Mouse (Mus musculus) hindbrain, embryonic 14.5 days (tissue): Measurements from ENCODE around the gene Fcgr1. TPM values are rescaled to one million over a fixed set of nuclear protein-coding genes. Genes with fewer than 3 reads are reported as not detected.
"Not testable (repeated sequence)": the region's sequence is repeated elsewhere in the genome, so short reads cannot be mapped to it uniquely, and the experiment has no call there.

Experiments used
- ATAC-seq: fragments of 200-750 bp; cut with Nextera tagmentation; 2 replicates; pipeline ENCODE4 v1.8.0; 2017; ENCODE audit warnings: moderate number of reproducible peaks, mild to moderate bottlenecking, moderate TSS enrichment, moderate library complexity; ENCODE audit not compliant: low FRiP score
- DNase-seq: peaks from one replicate; pipeline ENCODE4 v3.0.0-alpha.2; 2015; ENCODE audit warnings: low spot score
- H3K27ac ChIP-seq: fragments of 300-500 bp; sonication (generic); 2 replicates; pipeline ENCODE4 v1.5.1; 2014; ENCODE audit warnings: mild to moderate bottlenecking, moderate library complexity
- H3K27me3 ChIP-seq: fragments of 300-500 bp; sonication (generic); 2 replicates; pipeline ENCODE4 v1.6.1; 2014; ENCODE audit warnings: mild to moderate bottlenecking, low read length, mixed read lengths; ENCODE audit not compliant: control insufficient read depth, insufficient read depth
- H3K36me3 ChIP-seq: fragments of 300-500 bp; sonication (generic); replicated peaks from 2 replicates; pipeline ENCODE4 v1.6.1; 2014; ENCODE audit not compliant: control insufficient read depth, insufficient read depth
- H3K4me1 ChIP-seq: fragments of 300-500 bp; sonication (generic); replicated peaks from 2 replicates; pipeline ENCODE4 v1.6.1; 2014; ENCODE audit warnings: antibody characterized with exemption, low read length, mixed read lengths; ENCODE audit not compliant: control insufficient read depth, insufficient read depth
- H3K4me2 ChIP-seq: fragments of 300-500 bp; sonication (generic); replicated peaks from 2 replicates; pipeline ENCODE4 v1.6.1; 2014; ENCODE audit warnings: mild to moderate bottlenecking, moderate library complexity
- H3K4me3 ChIP-seq: fragments of 300-500 bp; sonication (generic); replicated peaks from 2 replicates; pipeline ENCODE4 v1.5.1; 2014; ENCODE audit warnings: mild to moderate bottlenecking, low read length
- H3K9ac ChIP-seq: fragments of 300-500 bp; sonication (generic); 2 replicates; pipeline ENCODE4 v1.6.1; 2014
- H3K9me3 ChIP-seq: fragments of 300-500 bp; sonication (generic); 2 replicates; pipeline ENCODE4 v1.6.1; 2016; ENCODE audit warnings: low read length; ENCODE audit not compliant: control insufficient read depth
- WGBS: fragments of 180-500 bp; shearing (Covaris S2); extraction: QIAGEN DNeasy Blood & Tissue Kit; methylation state at CpG from one replicate; pipeline ENCODE4 v1.1.7; 2014; 5-methylcytosine and 5-hydroxymethylcytosine counted together
- polyA plus RNA-seq: library from polyadenylated mRNA; unstranded; fragments of >200 nt; fragmentation: Nextera tagmentation; extraction: Ambion mirVana; gene quantifications from 2 replicates; pipeline ENCODE4 v1.2.1, GENCODE M21; 2014

The Fcgr1 gene
- polyA plus RNA-seq, 1 experiment from 2014 or later, result 3.1 TPM

- H3K9me3 ChIP-seq, result no peaks in the 10 kb centered on the region
- no peak for ATAC-seq
- H3K4me2 ChIP-seq, result no peak overlapping the region
- no peak overlapping the region for H3K4me3 ChIP-seq
- H3K36me3 ChIP-seq, result no peaks in the 10 kb centered on the region
- DNase-seq, result no peak
- H3K4me1 ChIP-seq, result no peaks in the 10 kb centered on the region
- no peak overlapping the region for H3K27ac ChIP-seq
- 75% methylated on average over 3 of the region's 3 CpGs for WGBS
- no peak overlapping the region for H3K9ac ChIP-seq
- no peaks in the 10 kb centered on the region for H3K27me3 ChIP-seq
Measured at GRCm38 (mm10) chr3:96309441-96309840, 15.7 kb upstream of the Fcgr1 start.

- Histone ChIP-seq H3K36me3 (no peaks in the 10 kb centered on the region), H3K9ac (no peak overlapping the region), H3K4me1 (no peaks in the 10 kb centered on the region), H3K9me3 (no peaks in the 10 kb centered on the region), H3K27me3 (no peaks in the 10 kb centered on the region), H3K27ac (no peak overlapping the region), H3K4me2 (no peak overlapping the region), H3K4me3 (no peak overlapping the region)
- ATAC-seq (no peak), DNase-seq (no peak)
- WGBS, result 84% methylated on average over 9 of the region's 9 CpGs
Measured at GRCm38 (mm10) chr3:96306506-96306905, 12.7 kb upstream of the Fcgr1 start.

GRCm38 (mm10) chr3:96302076-96302475 lies 8.3 kb upstream of the Fcgr1 start:
- H3K4me3 ChIP-seq, result no peak overlapping the region
- no peak overlapping the region for H3K27ac ChIP-seq
- no peak for ATAC-seq
- WGBS, result 87% methylated on average over 5 of the region's 5 CpGs
- H3K4me1 ChIP-seq, result no peaks in the 10 kb centered on the region
- no peak for DNase-seq
- no peak overlapping the region for H3K4me2 ChIP-seq
- H3K27me3 ChIP-seq, result no peaks in the 10 kb centered on the region
- H3K9ac ChIP-seq, result no peak overlapping the region
- no peaks in the 10 kb centered on the region for H3K9me3 ChIP-seq
- H3K36me3 ChIP-seq, result no peaks in the 10 kb centered on the region

GRCm38 (mm10) chr3:96300706-96301529 lies 7.1 kb upstream of the Fcgr1 start:
- ATAC-seq, result no peak
- no peak overlapping the region for H3K4me2 ChIP-seq

GRCm38 (mm10) chr3:96299562-96299961 lies 5.8 kb upstream of the Fcgr1 start:
- no peak for ATAC-seq
- Histone ChIP-seq H3K27ac (no peak overlapping the region), H3K9ac (no peak overlapping the region), H3K27me3 (no peaks in the 10 kb centered on the region), H3K36me3 (no peaks in the 10 kb centered on the region), H3K4me2 (no peak overlapping the region), H3K9me3 (no peaks in the 10 kb centered on the region), H3K4me1 (no peaks in the 10 kb centered on the region), H3K4me3 (no peak overlapping the region)
- no peak for DNase-seq
- 98% methylated on average over 2 of the region's 2 CpGs for WGBS

More at GRCm38 (mm10) chr3:96300706-96301529, 7.1 kb upstream of the Fcgr1 start:
- Histone ChIP-seq H3K36me3 (no peaks in the 10 kb centered on the region), H3K4me3 (no peak overlapping the region), H3K4me1 (no peaks in the 10 kb centered on the region), H3K27ac (no peak overlapping the region), H3K9ac (no peak overlapping the region), H3K27me3 (no peaks in the 10 kb centered on the region), H3K9me3 (no peaks in the 10 kb centered on the region)
- DNase-seq, result no peak
- WGBS, result 76% methylated on average over 26 of the region's 26 CpGs

- Histone ChIP-seq H3K4me1 (no peaks in the 10 kb centered on the region), H3K4me2 (no peak overlapping the region), H3K27ac (no peak overlapping the region), H3K27me3 (no peaks in the 10 kb centered on the region), H3K4me3 (no peak overlapping the region), H3K9me3 (no peaks in the 10 kb centered on the region), H3K9ac (no peak overlapping the region), H3K36me3 (no peaks in the 10 kb centered on the region)
- DNase-seq (no peak), ATAC-seq (no peak)
- WGBS, result 93% methylated on average over 4 of the region's 4 CpGs
Measured at GRCm38 (mm10) chr3:96298360-96298759, 4.6 kb upstream of the Fcgr1 start.

GRCm38 (mm10) chr3:96293368-96293767 lies 401 bp downstream of the Fcgr1 start:
- ATAC-seq (no peak), DNase-seq (no peak)
- Histone ChIP-seq H3K9me3 (no peaks in the 10 kb centered on the region), H3K4me3 (no peak overlapping the region), H3K27ac (no peak overlapping the region), H3K27me3 (no peaks in the 10 kb centered on the region), H3K4me2 (no peak overlapping the region), H3K36me3 (no peaks in the 10 kb centered on the region), H3K4me1 (no peaks in the 10 kb centered on the region), H3K9ac (no peak overlapping the region)
- whole genome bisulfite sequencing, result 52% methylated on average over 5 of the region's 5 CpGs

GRCm38 (mm10) chr3:96292641-96293040 lies 1.1 kb downstream of the Fcgr1 start:
- no peaks in the 10 kb centered on the region for H3K27me3 ChIP-seq
- no peaks in the 10 kb centered on the region for H3K36me3 ChIP-seq
- DNase-seq, result no peak
- no peak overlapping the region for H3K9ac ChIP-seq
- 69% methylated on average over 6 of the region's 6 CpGs for WGBS
- H3K27ac ChIP-seq, result no peak overlapping the region
- H3K4me3 ChIP-seq, result no peak overlapping the region
- no peak overlapping the region for H3K4me2 ChIP-seq
- no peak for ATAC-seq
- no peaks in the 10 kb centered on the region for H3K9me3 ChIP-seq
- H3K4me1 ChIP-seq, result no peaks in the 10 kb centered on the region

- not testable (repeated sequence) for H3K9me3 ChIP-seq
- 95% methylated on average over 3 of the region's 3 CpGs for WGBS
Measured at GRCm38 (mm10) chr3:96290727-96291126, 3.0 kb downstream of the Fcgr1 start.

More at GRCm38 (mm10) chr3:96290727-96291126, 3.0 kb downstream of the Fcgr1 start:
- ATAC-seq, H3K27ac ChIP-seq, DNase-seq, H3K27me3 ChIP-seq, H3K9ac ChIP-seq, H3K36me3 ChIP-seq, H3K4me1 ChIP-seq, H3K4me3 ChIP-seq, H3K4me2 ChIP-seq: not testable (repeated sequence)
